Mouse (Mus musculus) limb, embryonic 15.5 days (tissue): ENCODE measurements at regions not wholly inside any gene's neighbourhood (a gene's known extent, or its start where the extent isn't known, plus 50 kb on each side); places are given as distances from the start of the nearest gene placed in this dataset.

Experiments
- ATAC-seq: fragments of 200-750 bp; cut with Nextera tagmentation; 2 replicates; pipeline ENCODE4 v1.8.0; 2017; ENCODE audit warnings: low read depth, moderate TSS enrichment; ENCODE audit not compliant: insufficient number of reproducible peaks, low FRiP score, low TSS enrichment
- H3K27ac ChIP-seq: fragments of 300-500 bp; sonication (generic); 2 replicates; pipeline ENCODE4 v1.5.1; 2015; ENCODE audit warnings: moderate library complexity, mild to moderate bottlenecking, inconsistent platforms
- H3K27me3 ChIP-seq: fragments of 300-500 bp; sonication (generic); 2 replicates; pipeline ENCODE4 v1.6.1; 2015; ENCODE audit warnings: inconsistent platforms
- H3K36me3 ChIP-seq: fragments of 300-500 bp; sonication (generic); 2 replicates; pipeline ENCODE4 v1.6.1; 2015; ENCODE audit warnings: inconsistent platforms
- H3K4me1 ChIP-seq: fragments of 300-500 bp; sonication (generic); 2 replicates; pipeline ENCODE4 v1.6.1; 2015; ENCODE audit warnings: inconsistent platforms
- H3K4me2 ChIP-seq: fragments of 300-500 bp; sonication (generic); 2 replicates; pipeline ENCODE4 v1.6.1; 2015; ENCODE audit warnings: mild to moderate bottlenecking, inconsistent platforms
- H3K4me3 ChIP-seq: fragments of 300-500 bp; sonication (generic); 2 replicates; pipeline ENCODE4 v1.5.1; 2015; ENCODE audit warnings: mild to moderate bottlenecking, inconsistent platforms
- H3K9ac ChIP-seq: fragments of 300-500 bp; sonication (generic); 2 replicates; pipeline ENCODE4 v1.6.1; 2015; ENCODE audit warnings: inconsistent platforms
- H3K9me3 ChIP-seq: fragments of 300-500 bp; sonication (generic); 2 replicates; pipeline ENCODE4 v1.6.1; 2016; ENCODE audit warnings: inconsistent platforms
- WGBS: fragments of 180-500 bp; shearing (Covaris S2); methylation state at CpG from one replicate; pipeline ENCODE4 v1.1.7; 2015; 5-methylcytosine and 5-hydroxymethylcytosine counted together

- Histone ChIP-seq H3K4me3 (no peak overlapping the region), H3K4me2 (no peak overlapping the region), H3K27me3 (no peaks in the 10 kb centered on the region), H3K9me3 (no peaks in the 10 kb centered on the region), H3K4me1 (no peaks in the 10 kb centered on the region), H3K36me3 (no peaks in the 10 kb centered on the region), H3K27ac (no peak overlapping the region), H3K9ac (no peak overlapping the region)
- WGBS = 31% methylated on average over 1 of the region's 1 CpGs
- no peak for ATAC-seq
Measured at GRCm38 (mm10) chr11:18821384-18821783, 197.4 kb downstream of the Meis1 start.

- Histone ChIP-seq H3K4me2 (no peak overlapping the region), H3K36me3 (no peaks in the 10 kb centered on the region), H3K4me3 (no peak overlapping the region), H3K27me3 (no peaks in the 10 kb centered on the region), H3K4me1 (no peaks in the 10 kb centered on the region), H3K27ac (no peak overlapping the region), H3K9ac (no peak overlapping the region), H3K9me3 (no peaks in the 10 kb centered on the region)
- WGBS = 87% methylated on average over 3 of the region's 3 CpGs
- no peak for ATAC-seq
Measured at GRCm38 (mm10) chr11:18814110-18814509, 204.7 kb downstream of the Meis1 start.

GRCm38 (mm10) chr11:18767479-18767878, 251.3 kb downstream of the Meis1 start:
- no peak for ATAC-seq
- no peak overlapping the region for H3K9ac ChIP-seq
- 93% methylated on average over 3 of the region's 3 CpGs for WGBS
- no peaks in the 10 kb centered on the region for H3K36me3 ChIP-seq
- H3K27ac ChIP-seq = no peak overlapping the region
- no peaks in the 10 kb centered on the region for H3K9me3 ChIP-seq
- H3K4me3 ChIP-seq = no peak overlapping the region
- no peaks in the 10 kb centered on the region for H3K4me1 ChIP-seq
- no peaks in the 10 kb centered on the region for H3K27me3 ChIP-seq
- H3K4me2 ChIP-seq = no peak overlapping the region

- WGBS = 69% methylated on average over 6 of the region's 6 CpGs
- no peak for ATAC-seq
- no peak overlapping the region for H3K4me2 ChIP-seq
Measured at GRCm38 (mm10) chr11:18766458-18767016, 252.2 kb downstream of the Meis1 start.

GRCm38 (mm10) chr11:18758591-18759074, 260.2 kb downstream of the Meis1 start:
- H3K27me3 ChIP-seq = peaks cover 24% of the 10 kb centered on the region
- no peak for ATAC-seq
- H3K27ac ChIP-seq = no peak overlapping the region
- no peaks in the 10 kb centered on the region for H3K9me3 ChIP-seq
- no peak overlapping the region for H3K4me3 ChIP-seq
- no peaks in the 10 kb centered on the region for H3K36me3 ChIP-seq
- H3K9ac ChIP-seq = no peak overlapping the region
- WGBS = 18% methylated on average over 6 of the region's 6 CpGs
- no peak overlapping the region for H3K4me2 ChIP-seq
- H3K4me1 ChIP-seq = peaks cover 3% of the 10 kb centered on the region; the same call in 1 of the 2 replicates

More at GRCm38 (mm10) chr11:18766458-18767016, 252.2 kb downstream of the Meis1 start:
- Histone ChIP-seq H3K27me3 (no peaks in the 10 kb centered on the region), H3K9ac (no peak overlapping the region), H3K36me3 (no peaks in the 10 kb centered on the region), H3K9me3 (no peaks in the 10 kb centered on the region), H3K4me3 (no peak overlapping the region), H3K4me1 (no peaks in the 10 kb centered on the region), H3K27ac (no peak overlapping the region)

- H3K27me3 ChIP-seq = peaks cover 35% of the 10 kb centered on the region
- ATAC-seq = no peak
- H3K9me3 ChIP-seq = no peaks in the 10 kb centered on the region
- H3K36me3 ChIP-seq = no peaks in the 10 kb centered on the region
- H3K9ac ChIP-seq = no peak overlapping the region
- no peak overlapping the region for H3K27ac ChIP-seq
- H3K4me1 ChIP-seq = peaks cover 3% of the 10 kb centered on the region; the same call in 1 of the 2 replicates
- WGBS = 24% methylated on average over 1 of the region's 1 CpGs
- H3K4me2 ChIP-seq = no peak overlapping the region
- H3K4me3 ChIP-seq = no peak overlapping the region
Measured at GRCm38 (mm10) chr11:18756576-18756975, 262.2 kb downstream of the Meis1 start.

- ATAC-seq = no peak
- 42% methylated on average over 9 of the region's 9 CpGs for WGBS
- Histone ChIP-seq H3K4me3 (no peak overlapping the region), H3K9me3 (no peaks in the 10 kb centered on the region), H3K4me1 (peaks cover 3% of the 10 kb centered on the region; the same call in 1 of the 2 replicates), H3K27ac (no peak overlapping the region), H3K36me3 (no peaks in the 10 kb centered on the region), H3K9ac (no peak overlapping the region), H3K4me2 (no peak overlapping the region), H3K27me3 (peaks cover 46% of the 10 kb centered on the region)
Measured at GRCm38 (mm10) chr11:18754732-18755525, 263.9 kb downstream of the Meis1 start.

GRCm38 (mm10) chr11:18753856-18754255, 264.9 kb downstream of the Meis1 start:
- H3K9ac ChIP-seq = no peak overlapping the region
- peaks cover 2% of the 10 kb centered on the region; the same call in 1 of the 2 replicates for H3K4me1 ChIP-seq
- no peak overlapping the region for H3K4me2 ChIP-seq
- H3K27ac ChIP-seq = no peak overlapping the region
- H3K27me3 ChIP-seq = peaks cover 55% of the 10 kb centered on the region
- H3K4me3 ChIP-seq = no peak overlapping the region
- WGBS = 9% methylated on average over 9 of the region's 9 CpGs
- no peaks in the 10 kb centered on the region for H3K9me3 ChIP-seq
- no peaks in the 10 kb centered on the region for H3K36me3 ChIP-seq
- ATAC-seq = no peak

- no peaks in the 10 kb centered on the region; the same call in 1 of the 2 replicates for H3K4me1 ChIP-seq
- H3K9ac ChIP-seq = no peak overlapping the region
- H3K27me3 ChIP-seq = peaks cover 58% of the 10 kb centered on the region
- no peak overlapping the region for H3K4me2 ChIP-seq
- H3K27ac ChIP-seq = no peak overlapping the region
- ATAC-seq = no peak
- no peaks in the 10 kb centered on the region for H3K9me3 ChIP-seq
- H3K4me3 ChIP-seq = no peak overlapping the region
- WGBS = 64% methylated on average over 1 of the region's 1 CpGs
- H3K36me3 ChIP-seq = no peaks in the 10 kb centered on the region
Measured at GRCm38 (mm10) chr11:18753246-18753645, 265.5 kb downstream of the Meis1 start.

GRCm38 (mm10) chr11:18752512-18752911, 266.3 kb downstream of the Meis1 start:
- H3K4me1 ChIP-seq = no peaks in the 10 kb centered on the region; the same call in 1 of the 2 replicates
- H3K4me2 ChIP-seq = no peak overlapping the region
- H3K9ac ChIP-seq = no peak overlapping the region
- no peak for ATAC-seq
- no peaks in the 10 kb centered on the region for H3K36me3 ChIP-seq
- H3K9me3 ChIP-seq = no peaks in the 10 kb centered on the region
- no peak overlapping the region for H3K27ac ChIP-seq
- H3K4me3 ChIP-seq = no peak overlapping the region
- 60% methylated on average over 2 of the region's 2 CpGs for WGBS
- peaks cover 63% of the 10 kb centered on the region for H3K27me3 ChIP-seq

- H3K9me3 ChIP-seq = no peaks in the 10 kb centered on the region
- H3K9ac ChIP-seq = no peak overlapping the region
- WGBS = 19% methylated on average over 20 of the region's 20 CpGs
- ATAC-seq = no peak
- no peaks in the 10 kb centered on the region; the same call in 1 of the 2 replicates for H3K4me1 ChIP-seq
- peaks cover 65% of the 10 kb centered on the region for H3K27me3 ChIP-seq
- H3K36me3 ChIP-seq = no peaks in the 10 kb centered on the region
- H3K4me2 ChIP-seq = no peak overlapping the region
- H3K4me3 ChIP-seq = no peak overlapping the region
- H3K27ac ChIP-seq = no peak overlapping the region
Measured at GRCm38 (mm10) chr11:18750911-18751841, 267.6 kb downstream of the Meis1 start.
